Mouse (Mus musculus) megakaryocyte progenitor cell, adult 5-6 weeks (primary cell): Measurements from ENCODE around the gene Slc41a1. TPM values are rescaled to one million over a fixed set of nuclear protein-coding genes. Genes with fewer than 3 reads are reported as not detected.
"Not testable (repeated sequence)": the region's sequence is repeated elsewhere in the genome, so short reads cannot be mapped to it uniquely, and the experiment has no call there.

Source experiments
- ATAC-seq: replicated peaks from 2 replicates; pipeline ENCODE4 v1.8.0; 2016; ENCODE audit warnings: mild to moderate bottlenecking, moderate TSS enrichment, inconsistent platforms; ENCODE audit not compliant: poor library complexity
- total RNA-seq, 2 experiments: library from RNA; stranded (forward) in 1 of 2; stranded (reverse) in 1 of 2; fragments of 157-497, 149-512 nt in 1 of 2; fragments of 200-1000 nt in 1 of 2; gene quantifications; 2 replicates each; pipeline versions ENCODE4 v1.2.3 to v1.2.4; 2015 to 2017

Gene Slc41a1
- total RNA-seq (2015), result 5.9 TPM in 2 replicates
- 3.3 and 5.2 TPM in 2 replicates for total RNA-seq (2017)

DNA sequence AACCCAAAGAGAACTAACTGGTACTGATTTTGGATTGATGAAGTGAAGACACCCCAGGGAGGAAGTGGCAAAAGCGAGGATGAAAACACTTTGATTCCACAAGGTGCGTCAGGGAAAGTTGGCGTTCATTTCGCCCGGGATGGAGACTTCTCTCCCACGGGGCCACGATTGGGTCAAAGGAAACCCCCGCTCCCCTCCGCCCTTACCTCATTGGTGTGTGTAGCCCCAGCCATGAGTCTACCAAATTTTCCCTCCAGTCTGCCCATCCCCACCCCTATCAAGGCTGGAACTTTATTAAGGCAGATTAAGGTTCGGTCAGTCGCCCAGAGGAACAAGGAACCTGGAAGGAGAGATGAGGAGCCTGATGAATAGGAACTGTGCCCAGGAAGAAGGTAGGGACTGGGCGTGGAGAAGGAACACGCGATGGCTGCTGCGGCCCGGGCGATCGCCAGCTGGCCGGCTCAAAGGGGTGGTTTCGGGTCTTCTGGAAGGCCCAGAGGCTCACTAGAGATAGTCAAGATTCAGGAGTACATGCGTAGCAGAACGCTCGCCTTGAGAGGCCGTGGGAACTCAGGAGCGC, at the start of gene Slc41a1:
Gene Slc41a1 (plus strand): TSS at position 287 of the 580 bp plus-strand sequence.
- ATAC-seq, result peak; percentile 25

GRCm38 (mm10) chr1:131794591-131794990, 32.7 kb upstream of the Slc41a1 start:
- ATAC-seq, result no peak

DNA sequence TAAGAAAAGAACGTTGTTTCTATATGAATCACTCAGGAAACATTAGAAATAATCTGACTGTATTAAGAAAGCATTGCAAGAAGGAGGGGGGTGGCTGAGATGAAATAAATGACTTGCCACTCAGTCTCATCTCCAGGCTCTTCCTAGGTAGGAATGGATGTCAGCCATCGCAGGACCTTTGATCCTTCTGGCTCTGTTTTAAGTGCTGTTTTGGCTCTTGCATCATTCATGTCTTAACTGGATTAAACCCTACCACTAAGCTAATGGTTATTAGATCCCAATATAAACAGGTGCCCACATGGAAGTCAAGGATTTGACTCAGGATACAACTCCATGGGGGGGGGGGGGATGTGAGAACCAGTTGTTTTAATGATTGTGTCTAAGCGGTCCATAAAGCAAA, 32.1 kb upstream of the Slc41a1 start:
- no peak for ATAC-seq

- peak; percentile 52 for ATAC-seq
Observed at GRCm38 (mm10) chr1:131797202-131797909, 29.9 kb upstream of the Slc41a1 start, which contains the start of gene Pm20d1. Gene Pm20d1, plus strand, starts transcription at chr1:131797381.

GRCm38 (mm10) chr1:131800001-131800400, 27.3 kb upstream of the Slc41a1 start:
- ATAC-seq, result peak; percentile 46; the same call in 1 of the 2 replicates

GRCm38 (mm10) chr1:131801071-131801470, 26.2 kb upstream of the Slc41a1 start:
- ATAC-seq, result no peak

- no peak for ATAC-seq
Observed at GRCm38 (mm10) chr1:131802652-131803051, 24.6 kb upstream of the Slc41a1 start.

DNA sequence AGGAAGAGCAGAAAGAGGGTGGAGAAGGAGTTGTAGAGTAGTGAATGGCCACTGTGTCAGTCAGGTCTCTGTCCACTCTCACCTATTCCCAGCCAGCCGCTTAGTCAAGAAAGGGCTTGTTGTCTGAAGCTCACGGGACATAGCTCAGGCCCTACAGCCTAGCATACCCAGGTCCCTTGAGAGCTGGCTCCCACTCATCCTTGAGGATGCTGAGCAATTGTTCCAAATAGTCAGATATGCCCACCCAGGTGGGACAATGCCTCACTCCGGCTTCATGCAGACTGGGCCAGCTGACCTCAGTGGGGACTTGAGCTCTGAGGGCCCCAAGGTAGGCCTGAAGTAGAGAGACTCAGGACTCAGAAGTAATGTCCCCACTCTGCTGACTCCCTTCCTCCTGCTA, 23.1 kb upstream of the Slc41a1 start:
- no peak for ATAC-seq

GRCm38 (mm10) chr1:131808986-131809385, 18.3 kb upstream of the Slc41a1 start:
- ATAC-seq, result no peak

DNA sequence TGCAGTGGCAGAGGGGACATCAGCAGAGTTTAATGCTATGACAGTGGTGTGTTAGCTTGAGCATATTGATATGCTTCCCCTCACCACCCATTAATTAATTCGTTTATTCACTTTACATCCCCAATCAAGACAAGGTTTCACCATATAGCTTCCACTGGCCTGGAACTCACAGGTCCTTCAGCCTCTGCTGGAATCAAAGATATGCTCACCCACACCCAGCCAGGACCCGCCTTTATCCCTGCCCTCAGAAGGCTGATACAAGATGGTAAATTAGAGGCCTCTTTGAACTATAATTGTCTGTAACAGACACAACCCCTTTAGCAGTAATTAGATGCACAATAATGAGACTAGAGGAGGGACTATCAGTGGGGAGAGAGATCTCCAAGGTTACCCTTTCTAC, 17.6 kb upstream of the Slc41a1 start:
- ATAC-seq, result no peak

- no peak for ATAC-seq
Observed at GRCm38 (mm10) chr1:131811393-131811792, 15.9 kb upstream of the Slc41a1 start.

DNA sequence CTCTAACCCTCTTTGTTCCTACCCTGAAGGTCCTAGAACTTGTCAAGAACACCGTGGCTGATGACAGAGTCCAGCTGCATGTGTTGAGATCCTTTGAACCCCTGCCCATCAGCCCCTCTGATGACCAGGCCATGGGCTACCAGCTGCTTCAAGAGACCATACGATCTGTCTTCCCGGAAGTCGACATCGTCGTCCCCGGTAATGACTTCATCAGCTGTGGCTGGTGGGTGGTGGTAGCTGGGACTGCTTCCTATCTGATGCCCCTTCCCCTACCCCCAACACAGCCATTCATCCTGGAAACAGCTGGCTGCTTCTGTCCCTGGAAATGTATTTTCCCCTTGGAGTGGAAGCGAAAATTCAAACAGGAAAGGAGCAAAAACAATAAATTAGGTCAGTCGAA, 15.3 kb upstream of the Slc41a1 start:
- ATAC-seq, result no peak

GRCm38 (mm10) chr1:131812631-131813295, 14.5 kb upstream of the Slc41a1 start:
- no peak for ATAC-seq

DNA sequence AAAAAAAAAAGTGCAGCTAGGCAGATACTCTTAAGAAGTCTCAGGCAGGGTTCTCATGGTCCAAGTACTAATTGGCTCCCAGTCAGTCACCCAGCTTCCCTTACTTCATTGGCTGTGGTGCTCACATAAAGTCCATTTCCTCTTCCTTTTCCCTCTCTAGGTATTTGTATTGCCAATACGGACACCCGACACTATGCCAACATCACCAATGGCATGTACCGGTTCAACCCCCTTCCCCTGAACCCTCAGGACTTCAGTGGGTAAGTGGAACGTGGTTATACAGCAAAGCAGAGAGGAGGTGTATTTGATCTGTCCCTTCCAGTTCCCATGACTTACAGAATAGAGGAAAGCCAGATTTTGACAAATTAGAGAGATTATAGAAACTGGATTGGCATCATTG, 13.6 kb upstream of the Slc41a1 start:
- no peak for ATAC-seq

DNA sequence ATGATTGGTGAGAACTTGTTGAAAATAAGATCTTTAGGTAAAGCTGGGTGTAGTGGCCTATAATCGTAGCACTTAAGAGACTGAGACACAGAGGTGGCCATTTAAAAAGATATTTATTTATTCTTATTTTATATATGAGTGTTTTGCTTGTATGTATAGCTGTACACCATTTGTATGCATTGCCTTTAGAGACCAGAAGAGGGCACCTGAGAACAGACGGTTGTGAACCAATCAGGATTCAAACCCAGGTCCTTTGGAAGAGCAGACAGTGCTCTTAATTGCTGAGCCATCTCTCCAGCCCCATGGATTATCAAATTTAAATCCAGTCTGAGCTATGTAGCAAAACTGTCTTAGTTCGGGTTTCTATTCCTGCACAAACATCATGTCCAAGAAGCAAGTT, 13.1 kb upstream of the Slc41a1 start:
- ATAC-seq, result no peak

- no peak for ATAC-seq
Observed at GRCm38 (mm10) chr1:131816886-131817285, 10.4 kb upstream of the Slc41a1 start.

DNA sequence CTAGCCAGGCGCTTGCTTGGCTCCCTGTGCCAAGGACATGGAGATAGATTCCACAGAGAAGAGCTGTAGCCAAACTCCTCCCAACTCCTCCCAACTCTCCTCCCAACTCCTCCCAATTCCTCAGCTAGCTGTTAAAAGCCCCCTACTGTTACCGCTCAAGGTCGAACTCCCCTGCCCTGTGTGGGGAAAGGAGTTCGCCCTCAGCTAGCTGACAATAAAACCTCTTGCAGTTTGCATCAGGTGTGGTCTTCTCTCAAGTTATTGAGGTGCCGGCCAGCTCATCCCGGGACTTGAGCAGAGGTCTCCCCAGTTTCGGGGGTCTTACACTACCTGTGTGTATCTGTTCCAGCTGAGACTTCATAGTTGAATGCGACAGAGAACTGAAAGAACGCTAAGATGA, 6.9 kb upstream of the Slc41a1 start:
- not testable (repeated sequence) for ATAC-seq

- no peak for ATAC-seq
Observed at GRCm38 (mm10) chr1:131820887-131821328, 6.4 kb upstream of the Slc41a1 start.

GRCm38 (mm10) chr1:131822292-131822691, 5.0 kb upstream of the Slc41a1 start:
- no peak for ATAC-seq

DNA sequence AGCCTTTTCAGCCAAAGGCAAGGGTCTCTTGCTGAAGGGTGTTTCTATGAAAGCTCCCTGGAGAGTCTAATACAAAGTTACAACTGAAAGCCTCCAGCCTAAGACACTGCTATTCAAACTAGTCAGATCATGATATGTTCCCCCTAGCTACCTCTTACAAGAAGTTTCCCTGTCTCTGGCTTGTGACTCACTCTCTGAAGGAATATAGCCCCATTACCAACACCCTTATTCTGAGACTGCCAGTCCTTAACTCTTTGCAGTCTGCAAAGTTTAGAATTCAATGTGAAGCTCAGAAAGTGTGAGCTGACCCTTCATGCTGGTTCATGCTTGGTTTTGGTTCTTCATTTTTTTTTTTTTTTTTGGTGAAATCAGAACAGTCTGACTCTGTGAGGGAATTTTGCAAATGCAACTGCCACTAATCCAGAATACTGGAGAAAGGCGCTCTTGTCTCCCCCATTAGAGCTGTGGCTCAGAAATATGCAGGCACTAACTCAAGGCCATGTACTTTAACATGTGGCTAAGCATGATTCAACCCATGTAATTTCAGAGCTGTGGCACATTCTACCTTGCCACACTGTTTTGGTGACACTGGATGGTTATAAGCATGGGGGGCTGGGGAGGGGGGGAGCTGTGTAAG, 4.3 kb upstream of the Slc41a1 start:
- no peak for ATAC-seq

- no peak for ATAC-seq
Observed at GRCm38 (mm10) chr1:131823563-131823962, 3.7 kb upstream of the Slc41a1 start.
